Mouse (Mus musculus): ENCODE results near the gene Lsm10. TPM values are rescaled to one million over a fixed set of nuclear protein-coding genes. Genes with fewer than 3 reads are reported as not detected.

Gene Lsm10
- polyA plus RNA-seq (2017; shearing (Covaris generic)) = 70.0 TPM

GRCm38 (mm10) chr4:126096464-126097111 is at the start of gene Lsm10:
Lsm10 (plus strand) TSS chr4:126096623.

GRCm38 (mm10) chr4:126046851-126047585 is 49.4 kb upstream of the Lsm10 start, which contains the start of gene Mrps15:
Mrps15 (plus strand) TSS chr4:126046925.

GRCm38 (mm10) chr4:126058134-126058996 is 38.1 kb upstream of the Lsm10 start, which contains the start of gene Oscp1:
Oscp1 (plus strand) TSS chr4:126058565.

GRCm38 (mm10) chr4:126103590-126104068 is 7.2 kb downstream of the Lsm10 start, which contains the start of gene Stk40:
Stk40 (plus strand) TSS chr4:126103957.

GRCm38 (mm10) chr4:126147533-126148160 is 51.2 kb downstream of the Lsm10 start, which contains the start of gene Eva1b:
Eva1b (plus strand) TSS chr4:126147744.

Other genes starting within 250 kb of the Lsm10 start
- gene Csf3r, start 72.1 kb upstream of the Lsm10 start, polyA plus RNA-seq (2017; shearing (Covaris generic)) = not detected
- gene Mrps15, start 49.7 kb upstream of the Lsm10 start, polyA plus RNA-seq (2017; shearing (Covaris generic)) = 52.6 TPM
- gene Oscp1, start 38.1 kb upstream of the Lsm10 start, polyA plus RNA-seq (2017; shearing (Covaris generic)) = 0.38 TPM
- 8.3 TPM for gene Stk40, start 7.3 kb downstream of the Lsm10 start, polyA plus RNA-seq (2017; shearing (Covaris generic))
- 24.9 TPM for gene Eva1b, start 51.1 kb downstream of the Lsm10 start, polyA plus RNA-seq (2017; shearing (Covaris generic))
- gene Sh3d21, start 66.9 kb downstream of the Lsm10 start, polyA plus RNA-seq (2017; shearing (Covaris generic)) = 0.92 TPM
- 267 TPM for gene Thrap3, start 106.1 kb downstream of the Lsm10 start, polyA plus RNA-seq (2017; shearing (Covaris generic))
- 4.3 TPM for gene Map7d1, start 159.7 kb downstream of the Lsm10 start, polyA plus RNA-seq (2017; shearing (Covaris generic))
- gene Trappc3, start 165.7 kb downstream of the Lsm10 start, polyA plus RNA-seq (2017; shearing (Covaris generic)) = 124 TPM
- not detected for gene Col8a2, start 190.2 kb downstream of the Lsm10 start, polyA plus RNA-seq (2017; shearing (Covaris generic))
- 14.5 TPM for gene Adprhl2, start 225.1 kb downstream of the Lsm10 start, polyA plus RNA-seq (2017; shearing (Covaris generic))
- gene Tekt2, start 229.1 kb downstream of the Lsm10 start, polyA plus RNA-seq (2017; shearing (Covaris generic)) = not detected

Measured in CD4-positive, CD25-positive, alpha-beta regulatory T cell, adult 9 weeks (primary cell).